Mouse (Mus musculus): ENCODE results near the gene Tmem213. TPM values are rescaled to one million over a fixed set of nuclear protein-coding genes. Genes with fewer than 3 reads are reported as not detected.

Tmem213 gene
- total RNA-seq (2014; rRNA removed) (not detected in 2 replicates), polyA plus RNA-seq (2012; rRNA removed) (not detected in 2 replicates)

- Histone ChIP-seq H3K9ac (ENCODE audit: low read depth, low read length) (no peak within 1 kb of the TSS), H3K27me3 (ENCODE audit: control insufficient read depth, insufficient read depth, low read length) (no peaks in the 10 kb centered on the region), H3K4me3 (ENCODE audit: insufficient read depth, low read depth, low read length) (no peak within 1 kb of the TSS), H3K36me3 (ENCODE audit: control insufficient read depth, insufficient read depth, low read length) (no peaks in the 10 kb centered on the region), H3K79me2 (ENCODE audit: control insufficient read depth, insufficient read depth, low read length) (no peaks in the 10 kb centered on the region), H3K27ac (replicated peaks; ENCODE audit: insufficient read depth, low read depth, low read length) (no peak within 1 kb of the TSS), H3K4me1 (ENCODE audit: control insufficient read depth, insufficient read depth, low read length) (no peaks in the 10 kb centered on the region; the same call in 1 of the 2 replicates)
- TF ChIP-seq POLR2A (IDR thresholded peaks at IDR 0.05; ENCODE audit: extremely low read depth, insufficient read depth, low read length) (no peak), CTCF (IDR thresholded peaks at IDR 0.05; ENCODE audit: low read depth, low read length) (no peak)
- no peak for DNase-seq (ENCODE audit: extremely low read depth, low read depth, low spot score)
- WGBS, result 70% methylated on average over 9 of the region's 9 CpGs
Observed at GRCm38 (mm10) chr6:38109160-38109795, at the start of gene Tmem213. Gene Tmem213, plus strand, starts transcription at chr6:38109255.

DNA sequence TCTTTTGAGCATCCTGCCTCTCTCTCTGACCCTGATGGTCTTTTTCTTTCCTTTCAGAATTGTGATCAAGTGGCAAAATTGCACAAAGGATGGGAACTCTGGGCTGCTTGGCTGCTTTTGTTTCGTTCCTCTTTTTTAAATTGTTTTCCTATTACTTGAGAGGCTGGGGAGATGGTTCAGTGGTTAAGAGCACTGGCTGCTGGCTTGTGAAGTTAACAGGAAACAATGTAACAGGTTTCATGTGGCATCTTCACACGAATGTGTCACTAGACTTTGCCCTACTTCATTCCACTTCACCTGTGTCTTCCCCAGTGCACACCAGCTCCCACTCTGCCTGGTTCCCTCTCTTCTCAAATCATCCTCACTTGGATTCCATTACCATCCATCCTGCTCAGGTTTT is 44.4 kb upstream of the Tmem213 start:
- DNase-seq (ENCODE audit: extremely low read depth, low read depth, low spot score), result no peak
- no peaks in the 10 kb centered on the region for H3K79me2 ChIP-seq (ENCODE audit: control insufficient read depth, insufficient read depth, low read length)
- TF ChIP-seq POLR2A (IDR thresholded peaks at IDR 0.05; ENCODE audit: extremely low read depth, insufficient read depth, low read length), result no peak
- H3K9ac ChIP-seq (ENCODE audit: low read depth, low read length), result no peak overlapping the region
- H3K27ac ChIP-seq (replicated peaks; ENCODE audit: insufficient read depth, low read depth, low read length), result no peak overlapping the region
- no peak overlapping the region for H3K4me3 ChIP-seq (ENCODE audit: insufficient read depth, low read depth, low read length)
- H3K27me3 ChIP-seq (ENCODE audit: control insufficient read depth, insufficient read depth, low read length), result no peaks in the 10 kb centered on the region
- H3K36me3 ChIP-seq (ENCODE audit: control insufficient read depth, insufficient read depth, low read length), result no peaks in the 10 kb centered on the region
- H3K4me1 ChIP-seq (ENCODE audit: control insufficient read depth, insufficient read depth, low read length), result no peaks in the 10 kb centered on the region
- WGBS, result 75% methylated on average over 2 of the region's 2 CpGs

GRCm38 (mm10) chr6:38065122-38065500 is 43.9 kb upstream of the Tmem213 start:
- Histone ChIP-seq H3K4me1 (ENCODE audit: control insufficient read depth, insufficient read depth, low read length) (no peaks in the 10 kb centered on the region), H3K79me2 (ENCODE audit: control insufficient read depth, insufficient read depth, low read length) (no peaks in the 10 kb centered on the region), H3K27ac (replicated peaks; ENCODE audit: insufficient read depth, low read depth, low read length) (no peak overlapping the region), H3K4me3 (ENCODE audit: insufficient read depth, low read depth, low read length) (no peak overlapping the region), H3K27me3 (ENCODE audit: control insufficient read depth, insufficient read depth, low read length) (no peaks in the 10 kb centered on the region), H3K36me3 (ENCODE audit: control insufficient read depth, insufficient read depth, low read length) (no peaks in the 10 kb centered on the region), H3K9ac (ENCODE audit: low read depth, low read length) (no peak overlapping the region)
- no peak for DNase-seq (ENCODE audit: extremely low read depth, low read depth, low spot score)
- WGBS, result 85% methylated on average over 3 of the region's 3 CpGs
- TF ChIP-seq POLR2A (IDR thresholded peaks at IDR 0.05; ENCODE audit: extremely low read depth, insufficient read depth, low read length), result no peak
- TF ChIP-seq CTCF (IDR thresholded peaks at IDR 0.05; ENCODE audit: low read depth, low read length), result no peak

DNA sequence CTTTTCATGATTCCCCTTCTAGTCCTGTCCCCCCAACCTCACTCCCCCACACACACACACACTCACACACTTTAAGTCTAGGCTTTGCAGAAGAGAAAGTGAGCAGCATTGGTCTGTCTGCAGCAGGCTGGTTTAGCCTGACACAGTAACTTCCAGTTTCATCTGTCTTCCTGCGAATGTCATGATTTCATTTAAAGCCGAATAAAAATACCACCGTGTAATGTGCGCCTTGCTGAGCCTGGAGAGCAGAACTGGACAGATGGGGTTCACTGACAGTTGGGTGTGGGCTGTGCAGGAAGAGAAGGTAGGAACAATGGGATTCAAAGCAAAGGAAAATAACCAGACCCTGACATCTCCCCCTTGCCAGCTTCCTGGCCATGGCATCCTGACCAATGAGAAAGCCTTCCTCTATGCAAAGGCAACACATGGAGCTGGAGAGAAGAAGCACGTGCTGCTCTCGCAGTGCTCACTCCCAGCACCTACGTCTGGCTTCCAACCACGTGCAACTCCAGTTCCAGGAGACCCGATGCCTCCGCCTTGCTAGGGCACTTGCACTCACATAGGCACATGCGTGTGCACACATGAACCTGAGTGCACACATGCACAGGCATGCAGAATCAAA is 43.4 kb upstream of the Tmem213 start:
- WGBS, result 78% methylated on average over 11 of the region's 11 CpGs
- no peak overlapping the region for H3K4me3 ChIP-seq (ENCODE audit: insufficient read depth, low read depth, low read length)

GRCm38 (mm10) chr6:38066215-38066614 is 42.8 kb upstream of the Tmem213 start:
- H3K4me1 ChIP-seq (ENCODE audit: control insufficient read depth, insufficient read depth, low read length), result no peaks in the 10 kb centered on the region
- no peak overlapping the region for H3K27ac ChIP-seq (replicated peaks; ENCODE audit: insufficient read depth, low read depth, low read length)
- H3K36me3 ChIP-seq (ENCODE audit: control insufficient read depth, insufficient read depth, low read length), result no peaks in the 10 kb centered on the region
- no peak overlapping the region for H3K9ac ChIP-seq (ENCODE audit: low read depth, low read length)
- peak; percentile 70 for TF ChIP-seq CTCF (IDR thresholded peaks at IDR 0.05; ENCODE audit: low read depth, low read length)
- TF ChIP-seq POLR2A (IDR thresholded peaks at IDR 0.05; ENCODE audit: extremely low read depth, insufficient read depth, low read length), result no peak
- H3K27me3 ChIP-seq (ENCODE audit: control insufficient read depth, insufficient read depth, low read length), result no peaks in the 10 kb centered on the region
- WGBS, result 0% methylated on average over 5 of the region's 5 CpGs
- DNase-seq (ENCODE audit: extremely low read depth, low read depth, low spot score), result peak; percentile 68
- H3K4me3 ChIP-seq (ENCODE audit: insufficient read depth, low read depth, low read length), result no peak overlapping the region
- H3K79me2 ChIP-seq (ENCODE audit: control insufficient read depth, insufficient read depth, low read length), result no peaks in the 10 kb centered on the region

More for the DNA sequence above, 43.4 kb upstream of the Tmem213 start:
- Histone ChIP-seq H3K9ac (ENCODE audit: low read depth, low read length) (no peak overlapping the region), H3K4me1 (ENCODE audit: control insufficient read depth, insufficient read depth, low read length) (no peaks in the 10 kb centered on the region), H3K36me3 (ENCODE audit: control insufficient read depth, insufficient read depth, low read length) (no peaks in the 10 kb centered on the region), H3K27ac (replicated peaks; ENCODE audit: insufficient read depth, low read depth, low read length) (no peak overlapping the region), H3K27me3 (ENCODE audit: control insufficient read depth, insufficient read depth, low read length) (no peaks in the 10 kb centered on the region), H3K79me2 (ENCODE audit: control insufficient read depth, insufficient read depth, low read length) (no peaks in the 10 kb centered on the region)
- TF ChIP-seq POLR2A (IDR thresholded peaks at IDR 0.05; ENCODE audit: extremely low read depth, insufficient read depth, low read length), result no peak
- TF ChIP-seq CTCF (IDR thresholded peaks at IDR 0.05; ENCODE audit: low read depth, low read length), result no peak
- no peak for DNase-seq (ENCODE audit: extremely low read depth, low read depth, low spot score)

GRCm38 (mm10) chr6:38071256-38071655 is 37.8 kb upstream of the Tmem213 start:
- 96% methylated on average over 4 of the region's 4 CpGs for WGBS
- Histone ChIP-seq H3K4me1 (ENCODE audit: control insufficient read depth, insufficient read depth, low read length) (peaks cover 2% of the 10 kb centered on the region; the same call in 1 of the 2 replicates), H3K79me2 (ENCODE audit: control insufficient read depth, insufficient read depth, low read length) (no peaks in the 10 kb centered on the region), H3K36me3 (ENCODE audit: control insufficient read depth, insufficient read depth, low read length) (no peaks in the 10 kb centered on the region), H3K27me3 (ENCODE audit: control insufficient read depth, insufficient read depth, low read length) (no peaks in the 10 kb centered on the region), H3K27ac (replicated peaks; ENCODE audit: insufficient read depth, low read depth, low read length) (no peak overlapping the region), H3K9ac (ENCODE audit: low read depth, low read length) (no peak overlapping the region), H3K4me3 (ENCODE audit: insufficient read depth, low read depth, low read length) (no peak overlapping the region)
- TF ChIP-seq POLR2A (IDR thresholded peaks at IDR 0.05; ENCODE audit: extremely low read depth, insufficient read depth, low read length) (no peak), CTCF (IDR thresholded peaks at IDR 0.05; ENCODE audit: low read depth, low read length) (no peak)
- no peak for DNase-seq (ENCODE audit: extremely low read depth, low read depth, low spot score)
